Mouse (Mus musculus) embryo, embryonic 10.5 days (tissue): ENCODE data around the gene Hfe.
"Not testable (repeated sequence)": the region's sequence is repeated elsewhere in the genome, so short reads cannot be mapped to it uniquely, and the experiment has no call there.

ENCODE experiments used
- DNase-seq: peaks from one replicate; pipeline ENCODE4 v3.0.0-alpha.2; 2015; ENCODE audit warnings: low spot score

The Hfe gene

GRCm38 (mm10) chr13:23744421-23745380 lies 34.0 kb upstream of the Hfe start:
- peak; percentile 75 for DNase-seq

- peak; percentile 63 for DNase-seq
Observed at GRCm38 (mm10) chr13:23743963-23744362, 33.3 kb upstream of the Hfe start.

GRCm38 (mm10) chr13:23743215-23743614 lies 32.6 kb upstream of the Hfe start:
- peak; percentile 33 for DNase-seq

- DNase-seq = no peak
Observed at GRCm38 (mm10) chr13:23742007-23742406, 31.4 kb upstream of the Hfe start.

GRCm38 (mm10) chr13:23740910-23741309 lies 30.3 kb upstream of the Hfe start:
- DNase-seq = peak; percentile 35

- peak; percentile 63 for DNase-seq
Observed at GRCm38 (mm10) chr13:23740256-23740840, 29.7 kb upstream of the Hfe start.

GRCm38 (mm10) chr13:23739922-23740252 lies 29.2 kb upstream of the Hfe start:
- DNase-seq = no peak

GRCm38 (mm10) chr13:23739069-23739921 lies 28.6 kb upstream of the Hfe start:
- peak; percentile 94 for DNase-seq

- DNase-seq = peak; percentile 96
Observed at GRCm38 (mm10) chr13:23738677-23739068, 28.0 kb upstream of the Hfe start, which contains the start of gene Hist1h1c. Gene Hist1h1c (plus strand): TSS chr13:23738808.

- peak; percentile 59 for DNase-seq
Observed at GRCm38 (mm10) chr13:23738041-23738440, 27.4 kb upstream of the Hfe start.

GRCm38 (mm10) chr13:23737091-23737490 lies 26.4 kb upstream of the Hfe start:
- no peak for DNase-seq

GRCm38 (mm10) chr13:23732156-23732804 lies 21.6 kb upstream of the Hfe start:
- DNase-seq = peak; percentile 70

GRCm38 (mm10) chr13:23730479-23730878 lies 19.8 kb upstream of the Hfe start:
- peak; percentile 23 for DNase-seq

GRCm38 (mm10) chr13:23729706-23730105 lies 19.1 kb upstream of the Hfe start:
- DNase-seq = no peak

- DNase-seq = no peak
Observed at GRCm38 (mm10) chr13:23729192-23729525, 18.5 kb upstream of the Hfe start.

GRCm38 (mm10) chr13:23728472-23729191 lies 18.0 kb upstream of the Hfe start:
- DNase-seq = no peak

- DNase-seq = no peak
Observed at GRCm38 (mm10) chr13:23725213-23725612, 14.6 kb upstream of the Hfe start.

- no peak for DNase-seq
Observed at GRCm38 (mm10) chr13:23724239-23724638, 13.6 kb upstream of the Hfe start.

- not testable (repeated sequence) for DNase-seq
Observed at GRCm38 (mm10) chr13:23717593-23718245, 7.1 kb upstream of the Hfe start.

- DNase-seq = no peak
Observed at GRCm38 (mm10) chr13:23717176-23717575, 6.5 kb upstream of the Hfe start.
